Mouse (Mus musculus): ENCODE results near the gene Zfp367. TPM values are rescaled to one million over a fixed set of nuclear protein-coding genes. Genes with fewer than 3 reads are reported as not detected.

Zfp367 gene
- 10 to 100 TPM; 13.6 to 22.2 (median 15.2) TPM for total RNA-seq (2022)

- peak; percentile 94 to 97 for DNase-seq (ENCODE audit: low spot score in 2 of 2)
These were observed at the start of gene Zfp367 for GRCm38 (mm10) chr13:64153083-64153682. Gene Zfp367, minus strand, starts transcription at chr13:64153202.

GRCm38 (mm10) chr13:64200911-64201310, 47.9 kb upstream of the Zfp367 start:
- DNase-seq (ENCODE audit: low spot score in 2 of 2), result no peak

DNA sequence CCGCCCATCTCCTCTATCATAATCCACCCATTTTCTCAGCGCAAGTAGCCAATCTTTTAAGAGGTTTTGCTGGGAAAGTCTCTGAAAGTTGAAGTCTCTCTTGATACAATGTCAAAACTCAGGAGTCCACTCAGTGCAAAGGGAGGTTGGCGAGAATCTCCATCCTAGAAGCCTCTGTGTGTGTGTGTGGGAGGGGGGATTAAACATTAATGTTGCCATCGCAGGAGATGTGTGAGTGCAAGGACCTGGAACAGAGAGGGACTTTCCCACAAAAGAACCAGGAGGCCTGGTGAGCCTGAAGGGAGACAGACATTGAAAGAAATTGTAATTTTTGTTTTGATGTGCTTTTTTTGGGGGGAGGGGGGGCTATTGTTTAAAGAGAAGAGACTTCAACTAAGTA, 45.3 kb upstream of the Zfp367 start:
- DNase-seq (ENCODE audit: low spot score in 2 of 2), result no peak

- no peak for DNase-seq (ENCODE audit: low spot score in 2 of 2)
These were observed 44.9 kb upstream of the Zfp367 start for GRCm38 (mm10) chr13:64197899-64198298.

- DNase-seq (ENCODE audit: low spot score in 2 of 2), result no peak
These were observed 34.1 kb upstream of the Zfp367 start for GRCm38 (mm10) chr13:64187065-64187464.

GRCm38 (mm10) chr13:64186516-64186915, 33.5 kb upstream of the Zfp367 start:
- DNase-seq (ENCODE audit: low spot score in 2 of 2), result no peak

GRCm38 (mm10) chr13:64185586-64185985, 32.6 kb upstream of the Zfp367 start:
- no peak for DNase-seq (ENCODE audit: low spot score in 2 of 2)

DNA sequence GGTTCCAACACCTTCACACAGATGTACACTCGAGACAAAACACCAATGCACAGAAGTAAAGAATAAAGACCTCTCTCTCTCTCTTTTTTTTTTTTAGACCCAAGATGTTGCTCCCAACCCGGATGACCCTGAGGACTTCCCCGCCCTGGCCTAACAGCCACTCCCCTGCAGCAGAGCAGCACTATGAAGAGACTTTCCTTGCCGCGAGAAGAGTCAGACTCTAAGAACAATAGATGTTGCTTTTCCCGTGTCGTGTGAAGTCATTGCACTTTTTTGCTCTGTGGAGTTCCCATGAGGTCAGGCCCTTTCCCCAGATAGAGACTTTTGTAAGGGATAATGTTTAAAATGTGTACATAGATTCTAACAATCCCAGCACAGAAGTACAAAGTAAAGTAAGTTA, 32.2 kb upstream of the Zfp367 start:
- no peak for DNase-seq (ENCODE audit: low spot score in 2 of 2)

- DNase-seq (ENCODE audit: low spot score in 2 of 2), result no peak
These were observed 31.4 kb upstream of the Zfp367 start for GRCm38 (mm10) chr13:64184361-64184760.

DNA sequence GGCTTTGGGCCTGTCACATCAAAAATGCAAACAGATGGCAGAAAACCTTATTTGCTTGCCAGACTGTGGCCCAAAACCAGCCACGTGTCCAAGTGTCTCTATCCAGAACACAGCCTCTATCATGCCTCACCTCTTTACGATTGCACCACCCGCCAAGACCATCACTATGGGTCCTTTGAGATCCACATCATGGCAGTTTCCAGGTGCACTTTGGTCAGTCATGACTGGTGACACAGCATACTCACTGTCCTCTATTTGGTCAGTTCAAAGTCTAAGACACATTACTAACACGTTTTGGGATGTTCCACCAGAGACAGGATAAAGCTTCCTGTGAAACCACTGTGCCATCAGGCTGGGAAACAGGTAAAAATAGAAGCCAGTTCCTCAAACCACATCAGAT, 30.6 kb upstream of the Zfp367 start:
- DNase-seq (ENCODE audit: low spot score in 2 of 2), result no peak

DNA sequence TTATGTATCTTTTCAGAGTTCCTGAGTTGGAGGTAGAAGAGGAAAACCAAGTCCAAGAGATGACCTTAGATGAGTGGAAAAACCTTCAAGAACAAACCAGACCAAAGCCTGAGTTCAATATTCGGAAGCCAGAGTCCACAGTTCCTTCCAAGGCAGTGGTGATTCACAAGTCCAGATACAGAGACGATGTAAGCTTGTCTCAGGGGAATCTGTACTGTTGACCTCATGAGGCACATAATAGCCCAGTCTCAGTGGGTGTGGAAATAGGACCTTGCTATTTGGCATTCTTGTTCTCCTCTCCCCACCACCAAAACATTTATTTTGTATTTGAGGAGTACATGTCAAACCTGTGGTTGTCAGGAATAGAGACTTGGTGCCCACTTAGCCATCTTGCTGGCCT, 29.1 kb upstream of the Zfp367 start:
- no peak for DNase-seq (ENCODE audit: low spot score in 2 of 2)

DNA sequence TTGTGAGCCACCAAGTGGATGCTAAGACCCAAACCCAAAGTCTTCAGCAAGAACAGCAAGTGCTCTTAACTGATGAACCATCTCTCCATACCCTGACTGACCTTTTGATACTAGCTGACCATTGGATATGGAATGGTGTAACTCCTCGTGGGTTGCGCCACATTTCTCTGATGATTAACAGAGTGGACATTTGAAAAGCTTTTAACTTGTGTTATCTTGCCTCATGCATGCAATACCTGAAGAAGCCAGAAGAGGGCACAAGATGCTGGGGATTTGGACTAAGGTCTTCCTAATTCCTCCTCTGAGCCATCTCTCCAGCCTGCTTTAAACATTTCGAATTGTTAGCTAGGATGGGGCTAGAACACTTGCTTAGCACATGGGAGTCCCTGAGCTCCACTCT, 27.9 kb upstream of the Zfp367 start:
- DNase-seq (ENCODE audit: low spot score in 2 of 2), result peak in 1 of 2 experiments; percentile 53

DNA sequence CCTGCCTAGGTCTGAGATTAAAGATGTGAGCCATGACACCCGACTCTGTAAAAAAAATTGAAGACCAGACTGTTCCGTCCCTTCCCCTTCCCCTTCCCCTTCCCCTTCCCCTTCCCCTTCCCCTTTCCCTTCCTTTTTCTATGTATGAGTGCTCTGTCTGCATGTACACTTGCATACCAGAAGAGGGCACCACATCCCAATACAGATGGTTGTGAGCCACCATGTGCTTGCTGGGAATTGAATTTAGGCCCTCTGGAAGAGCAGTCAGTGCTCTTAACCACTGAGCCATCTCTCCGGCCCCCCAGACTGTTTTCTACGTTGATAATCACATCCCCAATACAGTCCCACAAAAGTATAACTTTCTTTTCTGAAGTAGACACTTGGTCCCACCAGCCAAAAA, 27.3 kb upstream of the Zfp367 start:
- DNase-seq (ENCODE audit: low spot score in 2 of 2), result no peak

GRCm38 (mm10) chr13:64178746-64179652, 26.0 kb upstream of the Zfp367 start:
- no peak for DNase-seq (ENCODE audit: low spot score in 2 of 2)

- no peak for DNase-seq (ENCODE audit: low spot score in 2 of 2)
These were observed 25.0 kb upstream of the Zfp367 start for GRCm38 (mm10) chr13:64178000-64178399.

- no peak for DNase-seq (ENCODE audit: low spot score in 2 of 2)
These were observed 16.7 kb upstream of the Zfp367 start for GRCm38 (mm10) chr13:64169746-64170145.

GRCm38 (mm10) chr13:64163147-64163715, 10.2 kb upstream of the Zfp367 start:
- DNase-seq (ENCODE audit: low spot score in 2 of 2), result no peak

GRCm38 (mm10) chr13:64162626-64163025, 9.6 kb upstream of the Zfp367 start:
- peak in 1 of 2 experiments; percentile 20 for DNase-seq (ENCODE audit: low spot score in 2 of 2)

DNA sequence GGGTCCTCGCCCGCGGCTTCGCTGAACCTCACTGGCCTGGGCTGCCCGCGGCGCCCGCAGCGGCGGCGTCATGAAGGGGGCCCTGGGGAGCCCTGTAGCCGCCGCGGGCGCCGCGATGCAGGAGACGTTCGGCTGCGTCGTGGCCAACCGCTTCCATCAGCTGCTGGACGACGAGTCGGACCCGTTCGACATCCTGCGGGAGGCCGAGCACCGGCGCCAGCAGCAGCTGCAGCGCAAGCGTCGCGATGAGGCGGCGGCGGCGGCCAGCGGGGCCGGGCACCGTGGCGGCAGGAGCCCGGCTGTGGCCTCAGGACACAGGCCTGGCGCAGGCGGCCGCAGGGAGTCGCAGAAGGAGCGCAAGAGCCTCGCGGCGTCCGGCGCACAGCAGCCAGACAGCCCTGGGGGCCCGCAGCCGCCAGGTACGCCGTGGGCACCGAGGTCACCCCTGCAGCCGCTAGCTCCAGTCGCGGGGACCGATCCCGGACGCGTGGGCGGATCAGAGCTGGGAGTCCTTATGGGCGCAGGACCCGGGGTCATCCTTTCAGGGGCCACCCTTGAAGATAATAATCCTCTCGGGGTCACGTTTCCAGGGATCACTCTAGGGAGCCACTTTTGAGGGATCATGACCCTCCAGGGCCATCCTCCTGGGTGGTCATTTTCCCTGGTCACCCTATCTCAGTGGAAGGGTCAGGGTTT, 9.1 kb upstream of the Zfp367 start:
- peak in 1 of 2 experiments; percentile 19 for DNase-seq (ENCODE audit: low spot score in 2 of 2)

GRCm38 (mm10) chr13:64161548-64161915, 8.5 kb upstream of the Zfp367 start, which contains the start of gene Habp4:
Gene Habp4, plus strand, starts transcription at chr13:64161824.
- peak; percentile 98 for DNase-seq (ENCODE audit: low spot score in 2 of 2)

- DNase-seq (ENCODE audit: low spot score in 2 of 2), result no peak
These were observed 4.0 kb upstream of the Zfp367 start for GRCm38 (mm10) chr13:64156966-64157365.

GRCm38 (mm10) chr13:64155171-64155571, 2.2 kb upstream of the Zfp367 start:
- no peak for DNase-seq (ENCODE audit: low spot score in 2 of 2)
